Mouse (Mus musculus): ENCODE results near the gene Cfap65. TPM values are rescaled to one million over a fixed set of nuclear protein-coding genes. Genes with fewer than 3 reads are reported as not detected.

Cfap65 gene
- polyA plus RNA-seq, 1 experiment, result not detected

GRCm38 (mm10) chr1:74898656-74899431, 36.6 kb downstream of the Cfap65 start:
- TF ChIP-seq GATA1 (IDR thresholded peaks at IDR 0.05; ENCODE audit: low read length), result no peak

GRCm38 (mm10) chr1:74897976-74898375, 37.4 kb downstream of the Cfap65 start:
- TF ChIP-seq GATA1 (IDR thresholded peaks at IDR 0.05; ENCODE audit: low read length), result no peak

- TF ChIP-seq GATA1 (IDR thresholded peaks at IDR 0.05; ENCODE audit: low read length), result no peak
These were observed 40.4 kb downstream of the Cfap65 start for GRCm38 (mm10) chr1:74894966-74895365.

GRCm38 (mm10) chr1:74893134-74893855, 42.1 kb downstream of the Cfap65 start, which contains the start of gene Cryba2:
TSS of gene Cryba2 (minus strand) at chr1:74893143.
- TF ChIP-seq GATA1 (IDR thresholded peaks at IDR 0.05; ENCODE audit: low read length), result no peak

- no peak for TF ChIP-seq GATA1 (IDR thresholded peaks at IDR 0.05; ENCODE audit: low read length)
These were observed 42.9 kb downstream of the Cfap65 start for GRCm38 (mm10) chr1:74892351-74893133.

GRCm38 (mm10) chr1:74891513-74891912, 43.9 kb downstream of the Cfap65 start:
- TF ChIP-seq GATA1 (IDR thresholded peaks at IDR 0.05; ENCODE audit: low read length), result no peak

GRCm38 (mm10) chr1:74885369-74886042, 49.9 kb downstream of the Cfap65 start, which contains the start of gene Fev:
TSS of gene Fev (minus strand) at chr1:74885419.
- TF ChIP-seq GATA1 (IDR thresholded peaks at IDR 0.05; ENCODE audit: low read length), result no peak

GRCm38 (mm10) chr1:74884196-74885141, 50.9 kb downstream of the Cfap65 start:
- no peak for TF ChIP-seq GATA1 (IDR thresholded peaks at IDR 0.05; ENCODE audit: low read length)

- no peak for TF ChIP-seq GATA1 (IDR thresholded peaks at IDR 0.05; ENCODE audit: low read length)
These were observed 52.0 kb downstream of the Cfap65 start for GRCm38 (mm10) chr1:74883441-74883840.

GRCm38 (mm10) chr1:74882828-74883227, 52.6 kb downstream of the Cfap65 start:
- TF ChIP-seq GATA1 (IDR thresholded peaks at IDR 0.05; ENCODE audit: low read length), result no peak

GRCm38 (mm10) chr1:74882055-74882734, 53.2 kb downstream of the Cfap65 start:
- no peak for TF ChIP-seq GATA1 (IDR thresholded peaks at IDR 0.05; ENCODE audit: low read length)

- TF ChIP-seq GATA1 (IDR thresholded peaks at IDR 0.05; ENCODE audit: low read length), result no peak
These were observed 54.5 kb downstream of the Cfap65 start for GRCm38 (mm10) chr1:74880785-74881360.

- TF ChIP-seq GATA1 (IDR thresholded peaks at IDR 0.05; ENCODE audit: low read length), result no peak
These were observed 58.2 kb downstream of the Cfap65 start for GRCm38 (mm10) chr1:74877199-74877598.

All from G1E-ER4 (cell line).